Mouse (Mus musculus): Measurements from ENCODE around the gene Paqr5.

GRCm38 (mm10) chr9:62026600-62026999 is at the start of gene Paqr5:
- TF ChIP-seq CTCF (IDR thresholded peaks at IDR 0.05; ENCODE audit: borderline replicate concordance, extremely low read depth, insufficient read depth, insufficient read length), result no peak
- TF ChIP-seq POLR2A (IDR thresholded peaks at IDR 0.05; ENCODE audit: borderline replicate concordance, extremely low read depth, insufficient read depth, insufficient read length, poor library complexity, severe bottlenecking), result no peak
